Mouse (Mus musculus): ENCODE results near the gene Parl. TPM values are rescaled to one million over a fixed set of nuclear protein-coding genes. Genes with fewer than 3 reads are reported as not detected.

The Parl gene
- total RNA-seq, 1 experiment from 2014 or later: 122 TPM

GRCm38 (mm10) chr16:20237426-20237825 lies 64.8 kb downstream of the Parl start:
- peak; percentile 79 for DNase-seq

- no peak for DNase-seq
These were observed 67.8 kb downstream of the Parl start for GRCm38 (mm10) chr16:20234406-20234805.

Other genes with a start within 250 kb of the Parl start
- 70.5 and 85.4 TPM in 2 replicates for gene Klhl24, start 204.8 kb downstream of the Parl start, total RNA-seq (2021)
- gene Yeats2, start 161.3 kb downstream of the Parl start, total RNA-seq (2021): 32.2 and 40.0 TPM in 2 replicates
- gene Map6d1, start 61.0 kb downstream of the Parl start, total RNA-seq (2021): 3.2 and 4.9 TPM in 2 replicates
- gene Cyp2ab1, start 23.0 kb upstream of the Parl start, total RNA-seq (2021): 0.34 and 0.70 TPM in 2 replicates
- 48.2 and 50.7 TPM in 2 replicates for gene Abcc5, start 124.0 kb upstream of the Parl start, total RNA-seq (2021)
- 61.6 and 62.7 TPM in 2 replicates for gene Eif2b5, start 196.4 kb upstream of the Parl start, total RNA-seq (2021)
- 43.3 and 43.8 TPM in 2 replicates for gene Dvl3, start 214.6 kb upstream of the Parl start, total RNA-seq (2021)
- gene Ap2m1, start 233.1 kb upstream of the Parl start, total RNA-seq (2021): 292 and 316 TPM in 2 replicates
- gene Abcf3, start 246.2 kb upstream of the Parl start, total RNA-seq (2021): 73.4 and 77.8 TPM in 2 replicates